Mouse (Mus musculus): ENCODE data around the gene Pcnx3. TPM values are rescaled to one million over a fixed set of nuclear protein-coding genes. Genes with fewer than 3 reads are reported as not detected.

Pcnx3 gene
- polyA plus RNA-seq, 1 experiment from 2014 or later = 29.1 TPM

DNA sequence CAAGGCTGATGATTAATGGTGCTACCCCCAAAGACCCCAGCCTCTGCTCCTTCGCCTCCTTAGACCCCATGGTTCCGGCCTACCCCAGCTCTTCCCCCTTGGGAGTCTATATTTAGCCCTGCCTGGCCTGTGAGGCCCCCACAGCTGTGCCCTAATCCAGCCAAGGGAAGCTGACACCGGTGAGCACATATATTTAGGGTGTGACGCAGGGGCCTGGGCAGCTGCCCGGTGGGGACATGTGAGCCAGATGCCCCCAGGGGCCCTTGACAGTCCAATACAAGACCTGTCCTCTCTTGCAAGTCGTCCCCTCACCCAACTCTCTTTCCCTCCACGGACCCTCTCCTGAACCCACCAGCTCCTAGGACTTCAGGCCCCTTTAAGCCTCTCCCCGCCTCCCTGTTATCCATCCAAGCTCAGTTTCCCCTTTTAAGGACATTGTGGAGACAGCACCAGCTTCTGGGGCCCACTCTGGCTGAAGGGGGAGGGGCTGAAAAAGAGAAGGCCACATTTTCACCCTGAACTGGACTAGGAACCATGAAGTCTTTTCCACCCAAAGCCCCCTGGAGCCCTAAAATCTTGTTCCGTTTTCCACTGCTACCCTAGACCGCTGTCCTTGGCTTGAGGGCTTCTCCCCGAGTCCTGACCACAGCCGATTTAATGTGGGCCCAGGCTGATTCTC, 36.5 kb upstream of the Pcnx3 start:
- peaks cover 55% of the 10 kb centered on the region for H3K36me3 ChIP-seq
- H3K9me3 ChIP-seq = no peaks in the 10 kb centered on the region
- H3K4me3 ChIP-seq (replicated peaks) = peak overlapping the region; percentile 40
- H3K4me2 ChIP-seq (replicated peaks) = peak overlapping the region; percentile 97
- peaks cover 50% of the 10 kb centered on the region for H3K4me1 ChIP-seq (replicated peaks)
- no peak overlapping the region for H3K27ac ChIP-seq
- no peaks in the 10 kb centered on the region for H3K27me3 ChIP-seq
- WGBS = 86% methylated on average over 12 of the region's 12 CpGs
- H3K9ac ChIP-seq (replicated peaks) = peak overlapping the region; percentile 64
- no peak for ATAC-seq

DNA sequence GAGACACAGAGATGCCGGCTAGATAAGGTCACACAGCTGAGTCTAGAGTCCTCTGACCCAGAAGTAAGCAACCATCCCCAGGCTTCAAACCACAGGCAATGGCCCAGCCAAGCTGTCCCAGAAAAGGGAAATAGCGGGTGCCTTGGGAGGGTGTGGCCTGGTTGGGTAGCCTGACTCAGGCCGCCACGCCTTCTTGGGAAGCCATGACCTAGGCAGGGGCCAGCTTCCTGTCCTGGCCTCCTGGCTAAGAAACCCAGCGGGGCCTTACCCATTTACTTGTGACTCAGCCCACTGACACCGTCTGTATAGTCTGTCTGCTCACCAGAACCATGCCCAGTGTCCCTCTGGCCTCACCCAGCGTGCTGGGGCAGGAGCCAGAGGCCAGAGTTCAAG, 35.8 kb upstream of the Pcnx3 start:
- H3K9ac ChIP-seq (replicated peaks) = peak overlapping the region; percentile 64; the same call in 1 of the 2 replicates
- peak overlapping the region; percentile 97; the same call in 1 of the 2 replicates for H3K4me2 ChIP-seq (replicated peaks)
- H3K4me3 ChIP-seq (replicated peaks) = no peak overlapping the region
- peaks cover 61% of the 10 kb centered on the region for H3K36me3 ChIP-seq
- no peak for ATAC-seq
- H3K9me3 ChIP-seq = no peaks in the 10 kb centered on the region
- H3K4me1 ChIP-seq (replicated peaks) = peaks cover 44% of the 10 kb centered on the region
- WGBS = 86% methylated on average over 7 of the region's 7 CpGs
- no peaks in the 10 kb centered on the region for H3K27me3 ChIP-seq
- no peak overlapping the region for H3K27ac ChIP-seq

DNA sequence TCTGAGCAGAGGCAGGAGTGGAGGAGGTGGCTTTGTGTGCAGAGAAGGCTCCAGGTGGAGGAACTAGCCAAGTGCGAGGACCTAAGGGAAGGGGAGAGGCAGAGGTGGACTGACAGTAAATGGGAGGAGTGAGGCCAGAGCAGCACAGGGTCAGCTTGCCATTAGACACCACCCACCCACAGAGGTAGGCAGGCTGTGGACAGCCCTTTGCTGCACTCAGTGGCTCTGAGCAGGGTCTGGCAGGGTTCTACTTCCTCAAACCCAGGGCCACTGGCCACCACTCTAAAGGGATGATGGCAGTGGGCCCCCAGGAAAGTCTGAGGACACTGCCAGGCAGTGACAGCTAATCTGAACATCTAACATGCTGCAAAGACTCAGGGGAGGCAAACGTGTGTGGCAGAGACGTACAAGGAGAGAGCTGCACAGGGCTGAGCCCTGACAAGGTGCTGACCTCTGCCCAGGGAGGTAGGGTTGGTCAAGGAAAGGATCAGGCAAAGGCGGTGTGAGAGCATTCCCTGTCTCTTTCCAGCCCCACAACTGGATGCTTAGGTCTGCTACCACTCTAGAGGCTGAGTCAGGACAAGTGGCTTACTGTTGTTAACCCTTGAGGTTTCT, 35.3 kb upstream of the Pcnx3 start:
- no peaks in the 10 kb centered on the region for H3K9me3 ChIP-seq
- no peak overlapping the region for H3K27ac ChIP-seq
- peaks cover 67% of the 10 kb centered on the region for H3K36me3 ChIP-seq
- H3K4me3 ChIP-seq (replicated peaks) = no peak overlapping the region
- 0 out of 2 replicates have a peak overlapping the region, but pooled peaks have one; percentile 3 for H3K9ac ChIP-seq (replicated peaks)
- peaks cover 43% of the 10 kb centered on the region for H3K4me1 ChIP-seq (replicated peaks)
- H3K27me3 ChIP-seq = no peaks in the 10 kb centered on the region
- 76% methylated on average over 4 of the region's 4 CpGs for WGBS
- H3K4me2 ChIP-seq (replicated peaks) = no peak overlapping the region
- no peak for ATAC-seq

DNA sequence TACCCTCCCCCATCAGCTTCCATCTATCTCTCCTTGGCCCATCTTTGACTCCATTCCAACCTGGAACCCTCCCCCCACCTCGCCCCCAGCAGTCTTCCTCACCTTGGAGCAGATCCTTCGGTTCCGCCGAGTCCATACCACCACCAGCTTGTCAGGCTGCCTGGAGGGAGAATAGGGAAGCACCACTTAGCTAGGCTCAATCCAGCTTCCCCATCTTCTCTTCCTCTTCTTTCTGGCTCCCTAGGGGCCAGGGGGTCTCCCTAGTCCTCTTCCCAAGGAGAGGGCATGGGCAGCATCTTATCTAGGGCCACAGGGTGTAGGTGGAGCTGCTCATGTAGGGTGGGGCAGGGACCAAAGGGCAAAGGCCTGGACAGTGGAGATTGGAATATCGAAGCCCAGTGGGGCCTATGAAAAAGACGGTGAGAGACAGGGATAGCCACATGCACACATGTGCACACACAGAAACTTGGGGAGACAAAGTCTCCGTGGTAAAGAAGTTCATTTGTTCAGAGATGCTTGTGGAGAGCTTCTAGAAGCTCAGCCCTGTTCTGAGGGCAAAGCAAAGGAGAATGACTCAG, 34.2 kb upstream of the Pcnx3 start:
- Histone ChIP-seq H3K9ac (replicated peaks) (no peak overlapping the region), H3K4me2 (replicated peaks) (no peak overlapping the region), H3K36me3 (peaks cover 76% of the 10 kb centered on the region), H3K4me1 (replicated peaks) (peaks cover 35% of the 10 kb centered on the region), H3K27me3 (no peaks in the 10 kb centered on the region), H3K9me3 (no peaks in the 10 kb centered on the region), H3K27ac (no peak overlapping the region), H3K4me3 (replicated peaks) (no peak overlapping the region)
- 91% methylated on average over 7 of the region's 7 CpGs for WGBS
- ATAC-seq = no peak

DNA sequence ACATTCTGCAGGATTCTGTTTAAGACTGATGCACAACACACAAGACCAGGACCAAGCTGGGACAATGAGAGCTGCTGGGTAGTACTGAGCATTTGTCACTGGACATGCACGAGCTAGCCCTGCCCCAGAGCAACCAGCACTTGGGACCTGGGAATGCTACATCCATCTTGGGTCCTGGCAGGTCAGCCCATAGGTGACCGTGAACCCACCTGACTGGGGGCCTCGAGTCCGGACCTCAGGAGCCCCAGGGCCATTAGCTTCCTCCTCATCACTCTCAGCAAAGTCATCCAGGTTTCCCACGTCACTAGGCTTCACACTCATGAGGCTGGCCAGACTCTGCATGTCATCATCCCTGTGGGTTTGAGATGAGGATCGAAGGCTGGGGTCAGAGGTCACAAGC, 32.5 kb upstream of the Pcnx3 start:
- H3K27me3 ChIP-seq = no peaks in the 10 kb centered on the region
- ATAC-seq = no peak
- no peak overlapping the region for H3K27ac ChIP-seq
- no peak overlapping the region for H3K4me3 ChIP-seq (replicated peaks)
- WGBS = 95% methylated on average over 6 of the region's 6 CpGs
- H3K9ac ChIP-seq (replicated peaks) = no peak overlapping the region
- peaks cover 32% of the 10 kb centered on the region for H3K4me1 ChIP-seq (replicated peaks)
- no peak overlapping the region for H3K4me2 ChIP-seq (replicated peaks)
- H3K36me3 ChIP-seq = peaks cover 79% of the 10 kb centered on the region
- no peaks in the 10 kb centered on the region for H3K9me3 ChIP-seq

DNA sequence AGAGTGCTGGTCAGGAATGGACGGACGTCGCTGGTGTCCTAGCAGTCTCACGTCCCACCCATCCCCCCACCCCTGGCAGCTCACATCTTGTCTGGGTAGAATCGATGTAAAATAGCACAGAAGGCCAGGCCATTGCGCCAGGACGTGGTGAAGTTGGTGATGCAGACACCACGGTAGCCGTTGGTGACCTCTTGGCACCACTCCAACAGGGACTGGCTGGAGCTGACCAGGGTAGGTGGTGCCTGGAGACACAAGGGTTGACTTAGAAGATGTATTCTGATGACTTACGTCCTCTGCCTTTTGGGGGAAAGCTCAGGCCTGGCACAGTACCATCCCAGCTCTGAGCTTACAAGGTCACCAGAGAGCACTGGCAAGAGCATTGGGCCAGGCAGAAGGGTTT, 28.2 kb upstream of the Pcnx3 start:
- WGBS = 52% methylated on average over 10 of the region's 10 CpGs
- ATAC-seq = no peak; the same call in 1 of the 2 replicates
- H3K9ac ChIP-seq (replicated peaks) = 0 out of 2 replicates have a peak overlapping the region, but pooled peaks have one; percentile 12
- peaks cover 30% of the 10 kb centered on the region for H3K4me1 ChIP-seq (replicated peaks)
- no peaks in the 10 kb centered on the region for H3K27me3 ChIP-seq
- no peak overlapping the region for H3K4me3 ChIP-seq (replicated peaks)
- H3K4me2 ChIP-seq (replicated peaks) = peak overlapping the region; percentile 50; the same call in 1 of the 2 replicates
- H3K27ac ChIP-seq = peak overlapping the region; percentile 45; the same call in 1 of the 2 replicates
- H3K9me3 ChIP-seq = no peaks in the 10 kb centered on the region
- peaks cover 60% of the 10 kb centered on the region for H3K36me3 ChIP-seq

DNA sequence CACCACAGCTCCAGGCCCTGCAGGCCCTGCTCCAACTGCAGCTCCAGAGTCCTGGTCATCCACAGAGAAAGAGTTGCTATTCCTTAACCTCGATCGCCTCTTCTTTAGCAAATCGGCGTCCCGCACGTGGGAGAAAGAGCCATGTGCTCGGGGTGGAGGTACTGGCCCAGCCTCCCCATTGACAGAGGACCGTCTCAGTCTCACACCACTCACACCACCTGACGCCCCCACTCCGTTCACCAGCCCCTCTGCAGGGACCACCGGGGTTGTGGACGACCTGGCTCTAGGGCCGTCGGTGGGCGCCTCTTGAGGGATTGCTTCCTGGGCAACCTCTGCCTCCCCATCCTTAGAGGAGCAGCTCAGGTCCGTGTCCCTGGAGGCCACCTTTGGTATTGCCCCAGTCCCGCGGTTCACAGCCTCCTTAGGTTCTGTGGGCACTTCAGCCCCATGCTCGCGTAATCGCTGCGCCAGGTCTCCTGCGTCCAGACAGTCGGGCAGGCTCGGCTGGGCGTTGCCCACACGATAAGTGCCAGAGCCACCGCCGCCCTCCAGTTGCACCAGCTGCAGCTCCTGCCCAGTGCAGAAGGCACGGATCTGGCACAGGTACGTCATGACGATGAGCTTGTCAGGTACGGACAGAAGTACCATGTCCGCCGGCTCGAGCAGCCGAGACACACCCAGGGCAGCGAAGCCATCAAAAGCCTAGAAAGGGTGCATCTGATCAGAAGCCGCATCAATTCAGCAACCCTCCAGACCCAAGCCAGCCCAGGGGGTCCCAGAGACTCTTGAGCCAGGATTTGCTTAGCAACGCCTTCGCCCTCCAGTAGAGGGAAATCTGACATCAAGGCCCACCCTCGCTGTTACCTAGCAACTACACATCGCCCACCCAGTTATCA, 27.3 kb upstream of the Pcnx3 start:
- Histone ChIP-seq H3K27me3 (no peaks in the 10 kb centered on the region), H3K4me1 (replicated peaks) (peaks cover 30% of the 10 kb centered on the region), H3K4me3 (replicated peaks) (peak overlapping the region; percentile 29), H3K9me3 (no peaks in the 10 kb centered on the region), H3K36me3 (peaks cover 58% of the 10 kb centered on the region), H3K4me2 (replicated peaks) (peak overlapping the region; percentile 50), H3K9ac (replicated peaks) (peak overlapping the region; percentile 60), H3K27ac (peak overlapping the region; percentile 25)
- WGBS = 15% methylated on average over 43 of the region's 43 CpGs
- peak; percentile 83 for ATAC-seq

DNA sequence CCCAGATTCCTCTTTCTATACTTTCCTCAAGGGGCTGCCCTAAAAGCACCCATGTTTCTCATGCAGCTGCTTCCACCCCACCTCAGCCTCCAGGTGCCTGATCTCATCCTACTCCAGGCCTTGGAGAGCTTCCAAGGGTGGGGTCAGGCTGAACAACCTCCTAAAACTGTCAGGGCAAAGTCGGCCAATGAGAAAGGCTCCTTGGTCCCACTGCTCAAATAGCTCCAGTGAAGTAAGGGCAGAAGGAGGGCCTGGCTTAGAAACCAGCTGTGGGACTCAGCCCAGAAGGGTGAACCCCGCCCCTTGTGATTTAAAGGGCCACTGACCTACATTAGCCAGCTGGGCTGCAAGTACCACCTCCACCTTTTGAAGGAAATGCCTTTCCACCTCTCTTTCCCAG, 25.0 kb upstream of the Pcnx3 start:
- no peak overlapping the region for H3K27ac ChIP-seq
- 9% methylated on average over 2 of the region's 2 CpGs for WGBS

DNA sequence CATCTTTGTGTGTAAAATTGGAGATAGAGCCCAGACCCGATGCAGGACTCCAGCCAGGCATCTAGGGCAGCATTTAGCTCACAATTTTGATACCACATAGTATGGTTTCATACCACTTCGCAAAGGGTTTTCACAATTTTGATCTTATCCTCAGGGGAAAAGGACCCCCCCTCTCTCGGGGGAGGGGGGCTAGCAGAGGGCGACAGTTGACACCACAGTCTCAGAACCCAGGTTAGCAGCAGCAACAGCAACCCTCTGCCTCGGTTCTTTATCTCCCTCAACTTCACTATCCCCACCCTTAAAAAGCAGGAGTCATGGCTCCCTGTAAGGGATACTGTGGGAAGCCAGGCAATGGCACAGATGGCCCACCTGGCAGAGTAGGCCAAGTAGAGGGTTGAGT, 24.5 kb upstream of the Pcnx3 start:
- no peak for ATAC-seq
- H3K27me3 ChIP-seq = no peaks in the 10 kb centered on the region
- no peak overlapping the region for H3K27ac ChIP-seq

More for the DNA sequence above, 25.0 kb upstream of the Pcnx3 start:
- Histone ChIP-seq H3K9me3 (no peaks in the 10 kb centered on the region), H3K4me3 (replicated peaks) (no peak overlapping the region), H3K27me3 (no peaks in the 10 kb centered on the region), H3K4me2 (replicated peaks) (no peak overlapping the region), H3K36me3 (peaks cover 56% of the 10 kb centered on the region), H3K4me1 (replicated peaks) (peaks cover 30% of the 10 kb centered on the region), H3K9ac (replicated peaks) (no peak overlapping the region; the same call in 1 of the 2 replicates)
- ATAC-seq = no peak

DNA sequence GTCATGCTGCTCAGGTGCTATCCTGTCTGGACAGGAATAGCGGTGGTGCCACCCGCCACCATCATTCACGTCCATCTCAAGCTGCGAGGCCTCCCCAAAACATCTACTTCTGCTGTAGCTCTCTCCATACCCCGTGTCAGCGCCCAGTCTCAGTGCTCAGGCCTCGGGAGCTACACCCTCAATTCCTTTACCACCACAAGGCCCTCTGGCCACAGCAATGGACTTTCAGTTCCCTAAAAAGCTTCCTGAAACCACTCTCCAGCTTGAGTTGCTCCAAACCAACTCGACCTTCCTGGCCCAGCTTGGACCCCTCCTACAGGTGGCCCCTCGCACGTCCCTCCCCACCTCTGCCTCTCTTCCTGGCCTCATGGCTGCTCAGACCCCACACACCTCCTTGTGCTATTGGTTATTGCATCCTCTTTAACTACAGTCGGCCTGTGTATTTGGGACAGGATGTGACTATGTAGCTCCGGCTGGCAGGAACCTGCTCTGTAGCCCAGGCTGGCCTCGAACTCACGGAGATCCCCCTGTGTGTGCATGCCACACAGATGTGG, 23.3 kb upstream of the Pcnx3 start:
- H3K9me3 ChIP-seq = no peaks in the 10 kb centered on the region
- no peaks in the 10 kb centered on the region for H3K27me3 ChIP-seq
- no peak overlapping the region for H3K9ac ChIP-seq (replicated peaks)
- H3K4me1 ChIP-seq (replicated peaks) = peaks cover 24% of the 10 kb centered on the region
- no peak for ATAC-seq
- H3K27ac ChIP-seq = no peak overlapping the region
- H3K36me3 ChIP-seq = peaks cover 62% of the 10 kb centered on the region
- no peak overlapping the region for H3K4me3 ChIP-seq (replicated peaks)
- 92% methylated on average over 14 of the region's 14 CpGs for WGBS
- H3K4me2 ChIP-seq (replicated peaks) = no peak overlapping the region

More for the DNA sequence above, 24.5 kb upstream of the Pcnx3 start:
- Histone ChIP-seq H3K36me3 (peaks cover 56% of the 10 kb centered on the region), H3K4me3 (replicated peaks) (no peak overlapping the region), H3K9me3 (no peaks in the 10 kb centered on the region), H3K9ac (replicated peaks) (no peak overlapping the region; the same call in 1 of the 2 replicates), H3K4me2 (replicated peaks) (no peak overlapping the region), H3K4me1 (replicated peaks) (peaks cover 30% of the 10 kb centered on the region)
- 78% methylated on average over 5 of the region's 5 CpGs for WGBS

DNA sequence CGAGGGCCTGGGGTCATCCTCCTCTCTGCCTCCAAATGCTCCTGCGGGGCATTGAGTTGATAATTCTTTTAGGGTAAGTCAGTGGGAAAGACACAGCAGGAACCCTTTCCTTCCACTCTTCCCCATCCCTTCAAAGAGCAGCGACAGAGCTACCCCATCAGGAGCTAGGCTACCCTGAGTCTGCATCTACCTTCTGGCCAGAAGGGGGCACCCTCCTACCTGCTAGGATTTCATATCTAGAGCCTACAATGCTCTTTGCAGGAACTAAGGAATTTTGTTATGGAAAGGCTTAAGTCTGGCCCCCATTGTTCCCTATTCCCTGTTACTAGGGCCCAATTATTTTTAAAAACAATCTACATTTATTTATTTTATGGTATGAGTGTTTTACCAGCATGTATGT, 22.5 kb upstream of the Pcnx3 start:
- peaks cover 17% of the 10 kb centered on the region for H3K4me1 ChIP-seq (replicated peaks)
- no peak for ATAC-seq
- no peak overlapping the region for H3K27ac ChIP-seq
- H3K27me3 ChIP-seq = no peaks in the 10 kb centered on the region
- 7% methylated on average over 3 of the region's 3 CpGs for WGBS
- no peak overlapping the region for H3K4me3 ChIP-seq (replicated peaks)
- H3K9me3 ChIP-seq = no peaks in the 10 kb centered on the region
- H3K4me2 ChIP-seq (replicated peaks) = no peak overlapping the region
- no peak overlapping the region for H3K9ac ChIP-seq (replicated peaks)
- H3K36me3 ChIP-seq = peaks cover 69% of the 10 kb centered on the region

Data from midbrain, embryonic 13.5 days (tissue).